Mouse (Mus musculus) thymus, postnatal 4 days (tissue): ENCODE measurements around the gene Ackr3.

ENCODE experiments used
- DNase-seq: peaks from one replicate; pipeline ENCODE4 v3.0.0; 2021

Ackr3 gene

DNA sequence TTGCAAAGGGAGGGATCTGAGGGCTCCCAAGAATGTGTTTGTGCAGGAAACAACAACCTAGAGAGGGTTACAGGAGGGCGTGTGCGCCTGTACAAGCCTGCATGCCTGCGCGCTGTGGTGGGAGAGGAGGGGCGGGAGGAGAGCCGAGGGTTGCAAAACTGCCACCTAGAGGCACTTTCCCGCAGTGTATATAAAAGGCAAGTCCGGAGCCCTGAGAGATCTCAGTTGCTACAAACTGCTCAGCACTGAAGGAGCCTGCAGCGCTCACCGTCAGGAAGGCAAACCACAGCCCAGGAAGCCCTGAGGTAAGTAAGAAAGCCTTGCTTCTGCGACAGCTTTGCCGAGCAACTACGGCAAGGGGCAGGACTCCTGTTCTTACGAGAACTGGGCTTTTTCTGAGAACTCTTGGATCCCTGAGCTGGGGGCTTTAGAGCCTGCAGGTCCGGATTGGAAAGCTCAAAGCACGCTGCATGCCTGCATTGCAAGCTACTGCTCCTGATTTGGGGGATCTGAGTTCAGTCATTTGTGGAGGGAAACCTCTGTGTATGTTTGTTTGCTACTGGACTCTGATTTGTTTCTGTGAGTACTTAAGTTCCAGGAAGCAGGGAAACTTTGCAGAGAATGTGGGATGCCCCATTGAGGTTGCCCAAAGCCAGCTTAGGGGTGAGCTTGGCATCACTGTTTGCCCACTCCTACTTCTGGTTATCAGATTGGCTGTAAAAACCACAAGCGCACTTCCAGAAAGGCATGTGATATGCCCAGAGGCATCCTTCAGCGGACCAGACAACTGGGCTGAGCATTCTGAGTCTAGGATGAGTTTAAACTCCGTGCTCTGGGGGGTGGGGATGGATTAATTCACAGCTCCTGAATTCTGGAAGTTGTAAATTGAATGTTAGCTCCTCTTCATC lies at the start of gene Ackr3:
Gene Ackr3 (plus strand): TSS at position 198 of the 908 bp plus-strand sequence.
- DNase-seq = peak; percentile 69

DNA sequence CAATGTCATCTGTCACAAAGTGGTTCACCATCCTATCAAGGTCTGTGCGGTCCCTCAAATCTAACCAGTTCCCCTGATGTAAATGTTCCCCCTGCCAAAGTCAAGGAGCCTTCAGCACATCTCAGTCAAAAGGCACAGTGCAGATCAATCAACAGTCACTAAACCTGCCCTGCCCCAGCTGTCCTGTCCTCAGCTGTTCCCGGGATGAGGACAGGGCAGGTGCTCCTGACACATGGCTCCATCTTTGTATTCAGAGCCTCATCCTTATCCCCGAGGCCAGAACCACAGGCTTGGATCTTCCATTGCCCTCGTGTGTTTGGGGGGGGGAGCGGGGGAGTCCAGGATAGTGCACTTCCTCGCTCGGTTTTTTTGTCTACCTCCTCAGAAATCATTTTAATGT lies 47.2 kb upstream of the Ackr3 start:
- DNase-seq = no peak

DNA sequence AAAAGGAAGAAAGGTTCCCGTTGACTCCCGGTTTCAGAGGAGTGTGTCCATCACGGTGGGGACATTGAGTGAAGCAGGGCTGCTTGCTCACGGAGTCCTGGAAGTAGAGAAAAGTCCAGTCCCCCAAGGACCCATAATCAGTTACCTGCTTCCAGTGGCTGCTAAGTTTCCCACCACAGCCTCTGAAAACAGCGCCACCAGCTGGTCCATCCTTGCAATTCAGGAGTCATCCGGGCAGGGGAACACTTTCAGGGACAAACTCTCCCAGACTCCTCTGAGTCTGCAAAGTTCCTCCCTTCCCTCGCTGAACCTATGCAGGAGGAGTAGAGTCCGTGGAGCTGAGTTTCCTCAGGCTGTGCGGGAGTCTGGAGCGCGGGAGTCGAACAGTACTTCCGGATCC lies 43.9 kb upstream of the Ackr3 start:
- DNase-seq = no peak

DNA sequence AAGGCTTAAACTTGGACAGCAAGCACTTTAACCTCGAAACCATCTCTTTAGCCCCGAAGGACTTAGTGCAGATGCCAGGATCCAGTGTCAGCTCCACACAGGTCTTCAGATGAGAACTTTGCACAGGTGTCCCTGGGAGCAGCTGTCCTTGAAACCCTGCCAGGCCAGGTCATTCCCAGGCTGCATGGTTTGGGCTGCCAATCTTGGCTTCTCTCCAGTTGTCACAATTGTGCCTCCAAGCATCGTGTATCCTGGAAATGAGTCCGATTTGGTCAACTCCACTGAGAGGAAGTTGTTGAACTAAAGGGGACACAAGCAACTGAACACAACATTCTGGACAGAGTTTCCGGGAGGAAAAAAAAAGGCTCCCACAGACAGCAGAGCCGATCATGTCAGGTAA lies 42.2 kb upstream of the Ackr3 start:
- no peak for DNase-seq

DNA sequence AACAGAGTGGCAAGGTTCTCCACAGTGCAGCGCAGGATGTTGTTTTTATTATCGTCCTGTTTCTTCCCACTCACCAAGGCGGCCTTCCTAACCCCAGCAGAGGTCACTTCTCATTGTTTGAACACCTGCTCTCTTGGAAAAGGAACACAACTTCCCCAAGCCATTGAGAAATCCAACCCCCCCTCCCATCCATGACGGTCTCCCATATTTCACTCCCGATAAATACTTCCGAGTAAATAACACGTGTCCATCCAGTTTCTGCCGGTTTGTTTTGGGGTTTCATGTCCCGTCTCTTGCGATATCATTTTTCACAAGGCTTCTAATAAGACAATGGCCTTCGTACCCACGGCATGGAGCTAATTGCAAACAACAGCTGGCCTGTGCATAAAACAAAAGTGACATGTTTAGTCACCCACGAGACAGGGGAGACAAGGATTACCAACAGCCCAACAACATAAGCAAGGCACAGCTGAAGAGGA lies 41.4 kb upstream of the Ackr3 start:
- DNase-seq = no peak

DNA sequence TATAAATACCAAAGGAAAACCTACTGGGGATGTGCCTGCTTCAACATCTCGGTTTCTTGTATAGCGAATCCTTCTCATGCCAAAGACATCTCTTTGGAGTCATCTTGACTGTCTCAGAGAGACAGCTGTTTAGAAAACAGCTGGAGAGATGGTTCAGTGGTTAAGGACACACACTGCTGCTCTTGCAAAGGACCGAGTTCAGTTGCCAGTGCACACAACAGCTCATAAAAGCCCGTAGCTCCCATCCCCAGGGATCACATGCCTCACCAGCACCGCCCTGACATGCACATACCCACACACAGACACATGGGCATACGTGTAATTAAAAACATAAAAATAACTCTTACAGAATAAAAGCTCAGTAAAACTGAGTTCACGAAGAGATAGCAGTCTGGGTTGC lies 40.6 kb upstream of the Ackr3 start:
- no peak for DNase-seq

GRCm38 (mm10) chr1:90164319-90164718 lies 39.5 kb upstream of the Ackr3 start:
- DNase-seq = no peak

GRCm38 (mm10) chr1:90174338-90174737 lies 29.4 kb upstream of the Ackr3 start:
- no peak for DNase-seq

- no peak for DNase-seq
Measured at GRCm38 (mm10) chr1:90176223-90176622, 27.6 kb upstream of the Ackr3 start.

GRCm38 (mm10) chr1:90177565-90177964 lies 26.2 kb upstream of the Ackr3 start:
- DNase-seq = no peak

- DNase-seq = no peak
Measured at GRCm38 (mm10) chr1:90177978-90178377, 25.8 kb upstream of the Ackr3 start.

DNA sequence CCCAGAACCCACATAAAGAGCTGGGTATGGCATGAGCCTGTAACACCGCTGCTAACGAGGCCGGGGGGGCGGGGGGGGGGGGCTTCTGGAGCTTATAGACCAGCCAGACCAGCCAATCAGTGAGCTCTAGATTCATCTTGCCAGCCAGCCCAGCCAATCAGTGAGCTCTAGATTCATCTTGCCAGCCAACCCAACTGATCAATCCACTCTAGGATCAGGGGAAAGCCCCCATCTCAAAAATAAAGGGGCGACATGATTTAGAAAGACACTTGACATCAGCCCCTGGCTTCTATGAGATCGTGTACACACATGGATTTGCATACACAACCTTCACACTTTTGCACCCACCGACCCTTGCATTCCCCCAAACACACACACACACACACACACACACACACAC lies 23.3 kb upstream of the Ackr3 start:
- DNase-seq = no peak

DNA sequence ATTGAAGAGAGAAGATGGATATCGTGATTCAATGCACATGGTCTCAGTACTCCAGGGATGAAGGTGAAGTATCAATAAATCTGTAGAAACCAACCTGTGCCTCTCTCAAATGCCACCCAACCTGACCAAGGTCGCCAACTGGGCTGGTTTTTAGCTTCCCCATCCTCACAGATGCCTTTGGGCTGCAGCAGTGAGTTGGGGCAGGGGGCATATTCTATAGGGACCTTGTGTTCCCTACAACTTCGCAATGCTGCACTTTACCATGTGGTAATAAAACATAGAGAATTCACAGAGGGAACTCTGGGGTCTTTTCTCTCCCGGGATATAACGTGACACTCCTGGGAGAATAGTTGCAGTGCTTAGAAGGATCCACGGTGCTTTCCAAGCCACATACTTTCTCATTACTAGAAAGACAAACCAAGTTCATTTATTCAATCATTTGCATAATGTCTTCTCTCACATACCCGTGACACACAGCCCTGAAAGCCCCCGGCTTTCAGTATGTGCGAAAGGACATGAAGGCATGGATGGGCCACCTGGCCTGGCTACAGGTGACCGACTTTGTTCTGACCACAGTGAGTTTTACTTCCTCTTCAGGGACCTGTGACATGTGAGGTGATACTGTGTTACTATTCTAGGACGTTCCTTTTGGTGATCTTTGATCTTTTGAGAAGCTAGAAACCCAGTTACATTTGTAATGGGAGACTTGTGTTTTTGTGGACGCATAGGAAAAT lies 22.6 kb upstream of the Ackr3 start:
- no peak for DNase-seq

DNA sequence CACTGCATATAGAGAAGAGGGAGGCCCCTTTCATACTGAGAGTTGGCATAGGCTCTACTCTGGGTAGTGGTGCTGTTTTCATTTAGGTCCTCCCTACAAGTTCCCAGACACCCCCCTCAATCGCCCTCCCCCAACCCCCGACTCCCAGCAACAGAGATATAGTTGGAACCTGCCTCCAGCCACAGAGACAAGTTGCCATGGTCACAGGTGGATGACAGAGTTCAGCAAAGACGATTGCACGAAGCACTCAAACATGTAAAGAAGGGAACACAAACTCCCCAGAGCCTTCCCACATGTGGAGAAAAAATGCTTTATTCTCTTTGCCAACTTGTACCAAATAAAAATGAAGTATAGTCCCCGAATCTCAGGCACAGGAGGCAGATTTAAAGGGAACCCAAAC lies 21.3 kb upstream of the Ackr3 start:
- no peak for DNase-seq

DNA sequence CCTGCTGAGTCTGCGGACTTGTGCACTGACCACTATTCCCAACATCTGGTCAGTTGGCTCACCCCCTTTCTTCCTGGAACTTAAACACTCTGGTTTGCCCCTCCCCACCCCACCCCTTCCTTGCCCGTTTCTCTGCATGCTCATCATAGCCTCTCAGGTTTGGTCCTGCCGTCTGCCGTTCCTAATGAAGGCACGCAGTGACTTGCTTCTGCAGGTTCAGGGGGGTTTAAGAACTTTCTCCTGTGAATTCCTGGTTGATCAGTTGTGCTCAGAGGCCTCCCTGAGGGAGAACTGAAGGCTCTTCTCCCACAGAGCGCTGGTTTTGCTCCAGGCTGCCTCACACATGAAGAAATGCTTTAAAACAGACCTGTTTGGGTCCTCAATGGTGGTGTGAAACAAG lies 20.2 kb upstream of the Ackr3 start:
- DNase-seq = no peak

- DNase-seq = no peak
Measured at GRCm38 (mm10) chr1:90186173-90186572, 17.6 kb upstream of the Ackr3 start.

- no peak for DNase-seq
Measured at GRCm38 (mm10) chr1:90186874-90187273, 16.9 kb upstream of the Ackr3 start.

DNA sequence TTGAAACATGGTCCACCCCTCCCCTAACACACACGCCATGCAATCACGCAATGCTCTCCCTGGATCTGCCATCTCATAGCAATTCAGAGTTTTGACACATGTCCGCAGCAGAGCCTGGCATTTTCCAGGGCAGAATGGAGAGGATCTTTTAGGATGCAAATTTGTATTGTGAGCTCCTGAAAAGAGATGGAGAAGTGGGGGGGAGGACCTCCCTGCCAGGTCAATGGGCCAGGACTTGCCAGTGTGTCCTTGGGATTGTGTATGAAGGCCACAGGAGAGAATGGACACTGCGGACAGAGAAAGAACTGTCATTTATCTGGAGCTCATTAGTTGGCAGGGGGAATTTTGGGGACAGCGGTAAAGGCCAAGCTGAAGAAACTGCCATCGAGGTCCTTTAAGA lies 14.7 kb upstream of the Ackr3 start:
- DNase-seq = no peak

DNA sequence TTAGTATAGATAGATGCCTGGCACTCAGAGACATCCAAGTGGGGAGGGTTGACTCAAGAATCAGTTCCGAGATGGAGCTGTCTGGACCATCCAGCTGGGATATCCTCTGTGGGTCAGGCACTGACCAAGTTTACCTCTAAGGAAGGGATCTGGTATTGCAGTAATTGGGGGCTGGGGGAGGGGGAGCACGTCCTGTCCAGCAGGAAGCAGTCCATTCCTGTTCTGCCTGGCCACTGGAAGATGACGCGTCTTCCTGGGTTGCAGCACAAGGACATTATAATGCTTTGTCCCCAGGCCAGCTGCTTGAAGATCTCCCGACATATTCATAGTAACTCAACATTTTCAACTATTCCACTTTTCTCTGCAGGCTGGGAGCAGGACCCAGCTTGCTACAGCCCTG lies 2.5 kb upstream of the Ackr3 start:
- DNase-seq = no peak

DNA sequence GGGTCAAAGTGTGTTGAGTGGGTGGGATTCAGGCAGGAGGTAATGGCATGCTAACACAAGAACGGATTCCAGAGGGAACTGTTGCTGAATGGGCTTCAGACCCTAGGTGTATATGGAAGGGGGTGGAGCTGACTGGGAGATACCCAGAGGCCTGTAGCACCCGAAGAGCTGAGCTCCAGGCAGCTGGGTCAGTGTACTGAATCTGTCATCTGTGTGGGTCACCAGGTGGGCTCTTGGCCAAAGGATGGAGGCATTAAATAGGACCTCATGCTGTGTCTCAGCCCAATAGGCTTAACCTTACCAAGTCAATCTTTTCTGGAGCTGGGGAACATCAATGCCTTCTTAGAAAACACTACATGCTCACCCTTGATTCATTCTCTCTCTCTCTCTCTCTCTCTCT lies 2.1 kb upstream of the Ackr3 start:
- DNase-seq = no peak

- DNase-seq = peak; percentile 12
Measured at GRCm38 (mm10) chr1:90202207-90202978, 1.4 kb upstream of the Ackr3 start.

GRCm38 (mm10) chr1:90203341-90203740 lies 439 bp upstream of the Ackr3 start:
- no peak for DNase-seq

DNA sequence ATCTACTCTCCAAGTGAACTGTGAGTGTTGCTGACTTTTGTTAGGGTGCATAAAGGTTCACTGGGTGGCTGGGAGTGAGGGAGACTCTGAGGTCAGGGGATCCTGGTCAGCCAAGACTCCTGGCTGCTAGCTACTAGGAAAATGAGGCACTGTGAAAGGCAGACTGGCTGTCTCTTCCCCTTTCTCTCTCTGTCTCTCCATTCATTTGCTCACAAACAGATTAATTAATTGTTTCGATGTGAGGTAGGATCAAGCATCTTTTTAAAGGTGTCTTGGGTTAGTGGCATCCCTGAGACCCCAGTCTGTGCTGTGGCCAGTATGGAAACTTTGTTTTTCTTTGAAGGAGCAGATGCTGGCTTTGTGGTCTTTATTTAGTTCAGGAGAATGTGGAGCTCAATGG lies 1.0 kb downstream of the Ackr3 start:
- DNase-seq = no peak
